8 mouse cellular contexts compared by ENCODE assay signal in the genomic region with DNA sequence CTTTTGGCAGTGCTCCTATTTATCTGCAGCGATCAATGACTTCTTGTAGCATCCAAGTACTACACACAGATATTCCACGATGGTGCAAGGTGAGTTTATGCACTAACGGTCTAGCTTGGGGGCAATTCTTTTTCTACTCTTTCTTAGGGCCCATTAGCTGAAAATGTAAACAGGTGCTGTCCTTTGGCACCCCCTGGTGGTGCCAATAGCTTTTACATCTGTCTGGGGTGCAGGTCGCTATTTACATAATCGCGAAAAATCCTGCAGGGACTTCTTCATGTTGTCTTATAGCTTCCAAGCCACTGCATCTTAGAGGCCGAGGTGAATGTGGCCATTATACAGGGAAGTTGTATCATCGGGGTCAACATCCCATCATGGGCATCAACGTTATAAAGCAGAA.
DNase-seq lines count a peak whose midpoint lies in the region; ATAC-seq lines count a peak whose summit lies in the region.

No protein-coding gene starts in this region.

- H3K27me3 ChIP-seq in intestine, embryonic 14.5 days (replicated peaks; ENCODE audit: control insufficient read depth, insufficient read depth, low read length) = no peaks in the 10 kb centered on the region
- no peaks in the 10 kb centered on the region for H3K27me3 ChIP-seq in intestine, embryonic 16.5 days (replicated peaks; ENCODE audit: control insufficient read depth, insufficient read depth, low read length)
- H3K27me3 ChIP-seq in heart, embryonic 13.5 days (replicated peaks) = no peaks in the 10 kb centered on the region

- 39% methylated on average over 9 of the region's 9 CpGs for WGBS in intestine, embryonic 14.5 days
- WGBS in intestine, embryonic 16.5 days = 43% methylated on average over 9 of the region's 9 CpGs
- WGBS in heart, embryonic 13.5 days = 31% methylated on average over 9 of the region's 9 CpGs

- no peak overlapping the region for H3K27ac ChIP-seq in intestine, embryonic 14.5 days (ENCODE audit: low read depth)
- no peak overlapping the region for H3K27ac ChIP-seq in intestine, embryonic 16.5 days (ENCODE audit: low read length)
- H3K27ac ChIP-seq in heart, embryonic 13.5 days (replicated peaks) = peak overlapping the region; percentile 44; the same call in 1 of the 2 replicates

- H3K9me3 ChIP-seq in intestine, embryonic 14.5 days (ENCODE audit: control insufficient read depth, low read length) = no peaks in the 10 kb centered on the region
- H3K9me3 ChIP-seq in intestine, embryonic 16.5 days (ENCODE audit: control insufficient read depth, low read length) = no peaks in the 10 kb centered on the region
- H3K9me3 ChIP-seq in heart, embryonic 13.5 days = no peaks in the 10 kb centered on the region

- no peaks in the 10 kb centered on the region for H3K36me3 ChIP-seq in intestine, embryonic 14.5 days (ENCODE audit: control insufficient read depth, insufficient read depth, low read length)
- no peaks in the 10 kb centered on the region for H3K36me3 ChIP-seq in intestine, embryonic 16.5 days (ENCODE audit: control insufficient read depth, insufficient read depth, low read length)
- no peaks in the 10 kb centered on the region for H3K36me3 ChIP-seq in heart, embryonic 13.5 days

- peak; percentile 72 for DNase-seq in intestine, embryonic 14.5 days (ENCODE audit: low spot score)
- peak; percentile 39 to 83 for DNase-seq in adrenal gland, adult (ENCODE audit: inconsistent age in 2 of 2, low spot score in 1 of 2)
- DNase-seq in embryo, embryonic 11.5 days (ENCODE audit: low read depth, low spot score) = peak; percentile 69
- DNase-seq in layer of hippocampus, postnatal 10 days (ENCODE audit: low spot score in 2 of 2) = peak; percentile 63 to 74
- DNase-seq in urinary bladder, postnatal 25 days (ENCODE audit: low spot score) = peak; percentile 45

- no peak overlapping the region for H3K4me3 ChIP-seq in intestine, embryonic 14.5 days (ENCODE audit: low read depth, low read length)
- no peak overlapping the region for H3K4me3 ChIP-seq in intestine, embryonic 16.5 days (ENCODE audit: low read length)
- H3K4me3 ChIP-seq in heart, embryonic 13.5 days = no peak overlapping the region

- ATAC-seq in intestine, embryonic 14.5 days (replicated peaks; ENCODE audit: low FRiP score, low TSS enrichment, low read depth) = no peak
- no peak for ATAC-seq in intestine, embryonic 16.5 days
- no peak for ATAC-seq in heart, embryonic 13.5 days (ENCODE audit: extremely low read depth, insufficient number of reproducible peaks, low FRiP score, low TSS enrichment)
- ATAC-seq in megakaryocyte-erythroid progenitor cell, adult 5-6 weeks (replicated peaks; ENCODE audit: low FRiP score, low TSS enrichment, poor library complexity, severe bottlenecking) = peak; percentile 70

- H3K9ac ChIP-seq in intestine, embryonic 14.5 days (ENCODE audit: low read length) = no peak overlapping the region
- H3K9ac ChIP-seq in intestine, embryonic 16.5 days (ENCODE audit: low read depth, low read length) = no peak overlapping the region
- no peak overlapping the region for H3K9ac ChIP-seq in heart, embryonic 13.5 days

- no peaks in the 10 kb centered on the region; the same call in 1 of the 2 replicates for H3K4me1 ChIP-seq in intestine, embryonic 14.5 days (replicated peaks; ENCODE audit: control insufficient read depth, insufficient read depth, low read length)
- no peaks in the 10 kb centered on the region for H3K4me1 ChIP-seq in intestine, embryonic 16.5 days (ENCODE audit: control insufficient read depth, insufficient read depth, low read length)
- peaks cover 21% of the 10 kb centered on the region for H3K4me1 ChIP-seq in heart, embryonic 13.5 days

- no peak overlapping the region for H3K4me2 ChIP-seq in intestine, embryonic 14.5 days (ENCODE audit: low read length)
- no peak overlapping the region for H3K4me2 ChIP-seq in intestine, embryonic 16.5 days (ENCODE audit: low read depth, low read length)
- peak overlapping the region; percentile 21 for H3K4me2 ChIP-seq in heart, embryonic 13.5 days
